Mouse (Mus musculus): ENCODE measurements around the gene Thrsp. TPM values are rescaled to one million over a fixed set of nuclear protein-coding genes. Genes with fewer than 3 reads are reported as not detected.
"Not testable (repeated sequence)": the region's sequence is repeated elsewhere in the genome, so short reads cannot be mapped to it uniquely, and the experiment has no call there.

Gene Thrsp
- polyA plus RNA-seq, 1 experiment from 2014 or later: 0.41 TPM

GRCm38 (mm10) chr7:97446171-97446925 lies 28.8 kb upstream of the Thrsp start:
- peak; percentile 66 for DNase-seq (ENCODE audit: low spot score)
- Histone ChIP-seq H3K4me3 (ENCODE audit: low read depth, low read length) (no peak overlapping the region), H3K9ac (ENCODE audit: low read length) (no peak overlapping the region), H3K27me3 (replicated peaks; ENCODE audit: control insufficient read depth, insufficient read depth, low read length) (no peaks in the 10 kb centered on the region), H3K27ac (ENCODE audit: low read depth) (peak overlapping the region; percentile 47), H3K36me3 (ENCODE audit: control insufficient read depth, insufficient read depth, low read length) (no peaks in the 10 kb centered on the region), H3K4me1 (replicated peaks; ENCODE audit: control insufficient read depth, insufficient read depth, low read length) (peaks cover 3% of the 10 kb centered on the region; the same call in 1 of the 2 replicates), H3K9me3 (ENCODE audit: control insufficient read depth, low read length) (peaks cover 8% of the 10 kb centered on the region; the same call in 1 of the 2 replicates), H3K4me2 (ENCODE audit: low read length) (no peak overlapping the region)
- 42% methylated on average over 6 of the region's 6 CpGs for whole genome bisulfite sequencing
- ATAC-seq (replicated peaks; ENCODE audit: low FRiP score, low TSS enrichment, low read depth): peak; percentile 73; the same call in 1 of the 2 replicates

GRCm38 (mm10) chr7:97438986-97439385 lies 21.5 kb upstream of the Thrsp start:
- H3K36me3 ChIP-seq (ENCODE audit: control insufficient read depth, insufficient read depth, low read length): no peaks in the 10 kb centered on the region
- no peak overlapping the region for H3K4me3 ChIP-seq (ENCODE audit: low read depth, low read length)
- no peak overlapping the region for H3K4me2 ChIP-seq (ENCODE audit: low read length)
- H3K9ac ChIP-seq (ENCODE audit: low read length): no peak overlapping the region
- peaks cover 3% of the 10 kb centered on the region; the same call in 1 of the 2 replicates for H3K9me3 ChIP-seq (ENCODE audit: control insufficient read depth, low read length)
- no peaks in the 10 kb centered on the region for H3K27me3 ChIP-seq (replicated peaks; ENCODE audit: control insufficient read depth, insufficient read depth, low read length)
- no peak for DNase-seq (ENCODE audit: low spot score)
- no peaks in the 10 kb centered on the region for H3K4me1 ChIP-seq (replicated peaks; ENCODE audit: control insufficient read depth, insufficient read depth, low read length)
- H3K27ac ChIP-seq (ENCODE audit: low read depth): no peak overlapping the region
- ATAC-seq (replicated peaks; ENCODE audit: low FRiP score, low TSS enrichment, low read depth): peak; percentile 81; the same call in 1 of the 2 replicates

- no peaks in the 10 kb centered on the region for H3K36me3 ChIP-seq (ENCODE audit: control insufficient read depth, insufficient read depth, low read length)
- H3K9me3 ChIP-seq (ENCODE audit: control insufficient read depth, low read length): no peaks in the 10 kb centered on the region
- H3K4me1 ChIP-seq (replicated peaks; ENCODE audit: control insufficient read depth, insufficient read depth, low read length): peaks cover 8% of the 10 kb centered on the region
- H3K9ac ChIP-seq (ENCODE audit: low read length): no peak overlapping the region
- no peak overlapping the region for H3K4me3 ChIP-seq (ENCODE audit: low read depth, low read length)
- ATAC-seq (replicated peaks; ENCODE audit: low FRiP score, low TSS enrichment, low read depth) (no peak), DNase-seq (ENCODE audit: low spot score) (no peak)
- no peak overlapping the region for H3K4me2 ChIP-seq (ENCODE audit: low read length)
- no peak overlapping the region for H3K27ac ChIP-seq (ENCODE audit: low read depth)
- H3K27me3 ChIP-seq (replicated peaks; ENCODE audit: control insufficient read depth, insufficient read depth, low read length): no peaks in the 10 kb centered on the region
- 83% methylated on average over 10 of the region's 10 CpGs for WGBS
These were observed 17.0 kb upstream of the Thrsp start for GRCm38 (mm10) chr7:97434517-97434916.

- not testable (repeated sequence) for H3K4me2 ChIP-seq (ENCODE audit: low read length); H3K9ac ChIP-seq (ENCODE audit: low read length); H3K27me3 ChIP-seq (replicated peaks; ENCODE audit: control insufficient read depth, insufficient read depth, low read length); ATAC-seq (replicated peaks; ENCODE audit: low FRiP score, low TSS enrichment, low read depth); H3K9me3 ChIP-seq (ENCODE audit: control insufficient read depth, low read length); H3K36me3 ChIP-seq (ENCODE audit: control insufficient read depth, insufficient read depth, low read length); DNase-seq (ENCODE audit: low spot score); H3K27ac ChIP-seq (ENCODE audit: low read depth); H3K4me3 ChIP-seq (ENCODE audit: low read depth, low read length); H3K4me1 ChIP-seq (replicated peaks; ENCODE audit: control insufficient read depth, insufficient read depth, low read length)
- WGBS: 49% methylated on average over 3 of the region's 3 CpGs
These were observed 16.0 kb upstream of the Thrsp start for GRCm38 (mm10) chr7:97433517-97433916.

- H3K4me2 ChIP-seq (ENCODE audit: low read length): no peak overlapping the region
- H3K27ac ChIP-seq (ENCODE audit: low read depth): peak overlapping the region; percentile 16; the same call in 1 of the 2 replicates
These were observed 12.2 kb upstream of the Thrsp start for GRCm38 (mm10) chr7:97429705-97430104.

GRCm38 (mm10) chr7:97427778-97428420 lies 10.4 kb upstream of the Thrsp start:
- Histone ChIP-seq H3K27ac (ENCODE audit: low read depth) (no peak overlapping the region), H3K36me3 (ENCODE audit: control insufficient read depth, insufficient read depth, low read length) (no peaks in the 10 kb centered on the region), H3K4me3 (ENCODE audit: low read depth, low read length) (no peak overlapping the region), H3K4me1 (replicated peaks; ENCODE audit: control insufficient read depth, insufficient read depth, low read length) (peaks cover 11% of the 10 kb centered on the region), H3K9me3 (ENCODE audit: control insufficient read depth, low read length) (no peaks in the 10 kb centered on the region), H3K4me2 (ENCODE audit: low read length) (no peak overlapping the region), H3K27me3 (replicated peaks; ENCODE audit: control insufficient read depth, insufficient read depth, low read length) (no peaks in the 10 kb centered on the region), H3K9ac (ENCODE audit: low read length) (no peak overlapping the region)
- 76% methylated on average over 5 of the region's 5 CpGs for WGBS
- ATAC-seq (replicated peaks; ENCODE audit: low FRiP score, low TSS enrichment, low read depth): no peak
- DNase-seq (ENCODE audit: low spot score): no peak

More at GRCm38 (mm10) chr7:97429705-97430104, 12.2 kb upstream of the Thrsp start:
- WGBS: 2% methylated on average over 5 of the region's 5 CpGs
- no peak overlapping the region for H3K4me3 ChIP-seq (ENCODE audit: low read depth, low read length)
- H3K9ac ChIP-seq (ENCODE audit: low read length): no peak overlapping the region
- peak; percentile 71 for DNase-seq (ENCODE audit: low spot score)
- peaks cover 11% of the 10 kb centered on the region for H3K4me1 ChIP-seq (replicated peaks; ENCODE audit: control insufficient read depth, insufficient read depth, low read length)
- no peaks in the 10 kb centered on the region for H3K9me3 ChIP-seq (ENCODE audit: control insufficient read depth, low read length)
- no peaks in the 10 kb centered on the region for H3K27me3 ChIP-seq (replicated peaks; ENCODE audit: control insufficient read depth, insufficient read depth, low read length)
- ATAC-seq (replicated peaks; ENCODE audit: low FRiP score, low TSS enrichment, low read depth): no peak; the same call in 1 of the 2 replicates
- no peaks in the 10 kb centered on the region for H3K36me3 ChIP-seq (ENCODE audit: control insufficient read depth, insufficient read depth, low read length)

GRCm38 (mm10) chr7:97427296-97427695 lies 9.8 kb upstream of the Thrsp start:
- no peaks in the 10 kb centered on the region for H3K9me3 ChIP-seq (ENCODE audit: control insufficient read depth, low read length)
- H3K4me1 ChIP-seq (replicated peaks; ENCODE audit: control insufficient read depth, insufficient read depth, low read length): peaks cover 11% of the 10 kb centered on the region
- H3K9ac ChIP-seq (ENCODE audit: low read length): no peak overlapping the region

GRCm38 (mm10) chr7:97426566-97426965 lies 9.0 kb upstream of the Thrsp start:
- DNase-seq (ENCODE audit: low spot score) (no peak), ATAC-seq (replicated peaks; ENCODE audit: low FRiP score, low TSS enrichment, low read depth) (no peak)
- no peaks in the 10 kb centered on the region for H3K27me3 ChIP-seq (replicated peaks; ENCODE audit: control insufficient read depth, insufficient read depth, low read length)
- no peak overlapping the region for H3K9ac ChIP-seq (ENCODE audit: low read length)
- WGBS: 65% methylated on average over 6 of the region's 6 CpGs
- no peaks in the 10 kb centered on the region for H3K36me3 ChIP-seq (ENCODE audit: control insufficient read depth, insufficient read depth, low read length)
- H3K4me2 ChIP-seq (ENCODE audit: low read length): no peak overlapping the region
- no peak overlapping the region for H3K4me3 ChIP-seq (ENCODE audit: low read depth, low read length)
- peaks cover 11% of the 10 kb centered on the region for H3K4me1 ChIP-seq (replicated peaks; ENCODE audit: control insufficient read depth, insufficient read depth, low read length)
- H3K27ac ChIP-seq (ENCODE audit: low read depth): no peak overlapping the region
- no peaks in the 10 kb centered on the region for H3K9me3 ChIP-seq (ENCODE audit: control insufficient read depth, low read length)

More at GRCm38 (mm10) chr7:97427296-97427695, 9.8 kb upstream of the Thrsp start:
- DNase-seq (ENCODE audit: low spot score) (no peak), ATAC-seq (replicated peaks; ENCODE audit: low FRiP score, low TSS enrichment, low read depth) (no peak)
- Histone ChIP-seq H3K4me3 (ENCODE audit: low read depth, low read length) (no peak overlapping the region), H3K27me3 (replicated peaks; ENCODE audit: control insufficient read depth, insufficient read depth, low read length) (no peaks in the 10 kb centered on the region), H3K36me3 (ENCODE audit: control insufficient read depth, insufficient read depth, low read length) (no peaks in the 10 kb centered on the region), H3K4me2 (ENCODE audit: low read length) (no peak overlapping the region), H3K27ac (ENCODE audit: low read depth) (no peak overlapping the region)
- WGBS: 88% methylated on average over 6 of the region's 6 CpGs
